Mouse (Mus musculus): ENCODE data around the gene Nup54. TPM values are rescaled to one million over a fixed set of nuclear protein-coding genes. Genes with fewer than 3 reads are reported as not detected.

Nup54 gene
- polyA plus RNA-seq, 1 experiment from 2014 or later = 53.0 TPM

- Histone ChIP-seq H3K27ac (ENCODE audit: low read length) (no peak overlapping the region), H3K36me3 (ENCODE audit: control insufficient read depth, insufficient read depth, low read length) (peaks cover 14% of the 10 kb centered on the region), H3K4me2 (ENCODE audit: low read depth, low read length) (no peak overlapping the region), H3K4me1 (ENCODE audit: control insufficient read depth, insufficient read depth, low read length) (peaks cover 4% of the 10 kb centered on the region; the same call in 1 of the 2 replicates), H3K9ac (ENCODE audit: low read depth, low read length) (no peak overlapping the region), H3K9me3 (ENCODE audit: control insufficient read depth, low read length) (no peaks in the 10 kb centered on the region), H3K27me3 (replicated peaks; ENCODE audit: control insufficient read depth, insufficient read depth, low read length) (no peaks in the 10 kb centered on the region), H3K4me3 (ENCODE audit: low read length) (no peak overlapping the region)
- WGBS = 82% methylated on average over 5 of the region's 5 CpGs
- ATAC-seq = no peak
Observed at GRCm38 (mm10) chr5:92430723-92431122, 4.3 kb downstream of the Nup54 start.

GRCm38 (mm10) chr5:92424126-92424525 lies 10.9 kb downstream of the Nup54 start:
- ATAC-seq = no peak
- 94% methylated on average over 11 of the region's 11 CpGs for WGBS
- Histone ChIP-seq H3K27me3 (replicated peaks; ENCODE audit: control insufficient read depth, insufficient read depth, low read length) (no peaks in the 10 kb centered on the region), H3K27ac (ENCODE audit: low read length) (no peak overlapping the region), H3K9me3 (ENCODE audit: control insufficient read depth, low read length) (no peaks in the 10 kb centered on the region), H3K36me3 (ENCODE audit: control insufficient read depth, insufficient read depth, low read length) (peaks cover 16% of the 10 kb centered on the region), H3K4me3 (ENCODE audit: low read length) (no peak overlapping the region), H3K4me2 (ENCODE audit: low read depth, low read length) (no peak overlapping the region), H3K4me1 (ENCODE audit: control insufficient read depth, insufficient read depth, low read length) (no peaks in the 10 kb centered on the region), H3K9ac (ENCODE audit: low read depth, low read length) (no peak overlapping the region)

GRCm38 (mm10) chr5:92413982-92414375 lies 21.0 kb downstream of the Nup54 start:
- Histone ChIP-seq H3K9ac (ENCODE audit: low read depth, low read length) (no peak overlapping the region), H3K4me3 (ENCODE audit: low read length) (no peak overlapping the region), H3K4me1 (ENCODE audit: control insufficient read depth, insufficient read depth, low read length) (no peaks in the 10 kb centered on the region), H3K27me3 (replicated peaks; ENCODE audit: control insufficient read depth, insufficient read depth, low read length) (no peaks in the 10 kb centered on the region), H3K36me3 (ENCODE audit: control insufficient read depth, insufficient read depth, low read length) (no peaks in the 10 kb centered on the region), H3K9me3 (ENCODE audit: control insufficient read depth, low read length) (no peaks in the 10 kb centered on the region), H3K4me2 (ENCODE audit: low read depth, low read length) (no peak overlapping the region), H3K27ac (ENCODE audit: low read length) (no peak overlapping the region)
- ATAC-seq = no peak
- WGBS = 83% methylated on average over 8 of the region's 8 CpGs

GRCm38 (mm10) chr5:92413271-92413981 lies 21.6 kb downstream of the Nup54 start:
- Histone ChIP-seq H3K9me3 (ENCODE audit: control insufficient read depth, low read length) (no peaks in the 10 kb centered on the region), H3K27ac (ENCODE audit: low read length) (no peak overlapping the region), H3K4me2 (ENCODE audit: low read depth, low read length) (no peak overlapping the region), H3K9ac (ENCODE audit: low read depth, low read length) (no peak overlapping the region), H3K4me1 (ENCODE audit: control insufficient read depth, insufficient read depth, low read length) (no peaks in the 10 kb centered on the region), H3K27me3 (replicated peaks; ENCODE audit: control insufficient read depth, insufficient read depth, low read length) (no peaks in the 10 kb centered on the region), H3K4me3 (ENCODE audit: low read length) (no peak overlapping the region), H3K36me3 (ENCODE audit: control insufficient read depth, insufficient read depth, low read length) (no peaks in the 10 kb centered on the region)
- no peak; the same call in 1 of the 2 replicates for ATAC-seq
- 84% methylated on average over 11 of the region's 11 CpGs for WGBS

GRCm38 (mm10) chr5:92411461-92412140 lies 23.4 kb downstream of the Nup54 start:
- 62% methylated on average over 7 of the region's 7 CpGs for WGBS
- H3K4me1 ChIP-seq (ENCODE audit: control insufficient read depth, insufficient read depth, low read length) = no peaks in the 10 kb centered on the region
- H3K4me3 ChIP-seq (ENCODE audit: low read length) = no peak overlapping the region
- H3K27ac ChIP-seq (ENCODE audit: low read length) = no peak overlapping the region
- no peaks in the 10 kb centered on the region for H3K27me3 ChIP-seq (replicated peaks; ENCODE audit: control insufficient read depth, insufficient read depth, low read length)
- no peak overlapping the region for H3K9ac ChIP-seq (ENCODE audit: low read depth, low read length)
- no peaks in the 10 kb centered on the region for H3K9me3 ChIP-seq (ENCODE audit: control insufficient read depth, low read length)
- H3K36me3 ChIP-seq (ENCODE audit: control insufficient read depth, insufficient read depth, low read length) = no peaks in the 10 kb centered on the region
- ATAC-seq = no peak
- H3K4me2 ChIP-seq (ENCODE audit: low read depth, low read length) = no peak overlapping the region

- H3K9ac ChIP-seq (ENCODE audit: low read depth, low read length) = no peak overlapping the region
- no peaks in the 10 kb centered on the region for H3K4me1 ChIP-seq (ENCODE audit: control insufficient read depth, insufficient read depth, low read length)
- H3K27ac ChIP-seq (ENCODE audit: low read length) = no peak overlapping the region
- no peaks in the 10 kb centered on the region for H3K9me3 ChIP-seq (ENCODE audit: control insufficient read depth, low read length)
- no peaks in the 10 kb centered on the region for H3K27me3 ChIP-seq (replicated peaks; ENCODE audit: control insufficient read depth, insufficient read depth, low read length)
- ATAC-seq = no peak
- WGBS = 84% methylated on average over 5 of the region's 5 CpGs
- H3K4me3 ChIP-seq (ENCODE audit: low read length) = no peak overlapping the region
- H3K4me2 ChIP-seq (ENCODE audit: low read depth, low read length) = no peak overlapping the region
- no peaks in the 10 kb centered on the region for H3K36me3 ChIP-seq (ENCODE audit: control insufficient read depth, insufficient read depth, low read length)
Observed at GRCm38 (mm10) chr5:92410486-92410885, 24.5 kb downstream of the Nup54 start.

GRCm38 (mm10) chr5:92409361-92410155 lies 25.5 kb downstream of the Nup54 start:
- Histone ChIP-seq H3K27me3 (replicated peaks; ENCODE audit: control insufficient read depth, insufficient read depth, low read length) (no peaks in the 10 kb centered on the region), H3K4me2 (ENCODE audit: low read depth, low read length) (no peak overlapping the region), H3K9me3 (ENCODE audit: control insufficient read depth, low read length) (no peaks in the 10 kb centered on the region), H3K4me3 (ENCODE audit: low read length) (no peak overlapping the region), H3K36me3 (ENCODE audit: control insufficient read depth, insufficient read depth, low read length) (no peaks in the 10 kb centered on the region), H3K27ac (ENCODE audit: low read length) (no peak overlapping the region), H3K9ac (ENCODE audit: low read depth, low read length) (no peak overlapping the region), H3K4me1 (ENCODE audit: control insufficient read depth, insufficient read depth, low read length) (no peaks in the 10 kb centered on the region)
- ATAC-seq = no peak
- 74% methylated on average over 9 of the region's 9 CpGs for WGBS

- no peak overlapping the region for H3K4me2 ChIP-seq (ENCODE audit: low read depth, low read length)
- WGBS = 59% methylated on average over 2 of the region's 2 CpGs
- no peaks in the 10 kb centered on the region for H3K4me1 ChIP-seq (ENCODE audit: control insufficient read depth, insufficient read depth, low read length)
- H3K9ac ChIP-seq (ENCODE audit: low read depth, low read length) = no peak overlapping the region
- no peaks in the 10 kb centered on the region for H3K36me3 ChIP-seq (ENCODE audit: control insufficient read depth, insufficient read depth, low read length)
- no peak overlapping the region for H3K27ac ChIP-seq (ENCODE audit: low read length)
- no peak for ATAC-seq
- no peaks in the 10 kb centered on the region for H3K9me3 ChIP-seq (ENCODE audit: control insufficient read depth, low read length)
- H3K4me3 ChIP-seq (ENCODE audit: low read length) = no peak overlapping the region
- H3K27me3 ChIP-seq (replicated peaks; ENCODE audit: control insufficient read depth, insufficient read depth, low read length) = no peaks in the 10 kb centered on the region
Observed at GRCm38 (mm10) chr5:92404400-92404678, 30.7 kb downstream of the Nup54 start.

- ATAC-seq = no peak
- Histone ChIP-seq H3K36me3 (ENCODE audit: control insufficient read depth, insufficient read depth, low read length) (no peaks in the 10 kb centered on the region), H3K4me1 (ENCODE audit: control insufficient read depth, insufficient read depth, low read length) (no peaks in the 10 kb centered on the region), H3K4me2 (ENCODE audit: low read depth, low read length) (no peak overlapping the region), H3K9ac (ENCODE audit: low read depth, low read length) (no peak overlapping the region), H3K9me3 (ENCODE audit: control insufficient read depth, low read length) (no peaks in the 10 kb centered on the region), H3K27ac (ENCODE audit: low read length) (no peak overlapping the region), H3K27me3 (replicated peaks; ENCODE audit: control insufficient read depth, insufficient read depth, low read length) (no peaks in the 10 kb centered on the region), H3K4me3 (ENCODE audit: low read length) (no peak overlapping the region)
- WGBS = 52% methylated on average over 10 of the region's 10 CpGs
Observed at GRCm38 (mm10) chr5:92403562-92404399, 31.2 kb downstream of the Nup54 start.

Measured in intestine, embryonic 16.5 days (tissue).